Mouse (Mus musculus) kidney, postnatal 0 days (tissue): Measurements from ENCODE around the gene C130026I21Rik. TPM values are rescaled to one million over a fixed set of nuclear protein-coding genes. Genes with fewer than 3 reads are reported as not detected.
"Not testable (repeated sequence)": the region's sequence is repeated elsewhere in the genome, so short reads cannot be mapped to it uniquely, and the experiment has no call there.

Experiments
- ATAC-seq: fragments of 200-750 bp; cut with Nextera tagmentation; replicated peaks from 2 replicates; pipeline ENCODE4 v1.8.0; 2017; ENCODE audit warnings: low read depth, moderate number of reproducible peaks, moderate TSS enrichment, moderate library complexity; ENCODE audit not compliant: low FRiP score
- DNase-seq: peaks from one replicate; pipeline ENCODE4 v3.0.0-alpha.2; 2016; ENCODE audit warnings: low spot score
- H3K27ac ChIP-seq: fragments of 300-500 bp; sonication (generic); 2 replicates; pipeline ENCODE4 v1.5.1; 2014; ENCODE audit warnings: mild to moderate bottlenecking
- H3K27me3 ChIP-seq: fragments of 300-500 bp; sonication (generic); 2 replicates; pipeline ENCODE4 v1.6.1; 2014; ENCODE audit warnings: low read length, mixed read lengths; ENCODE audit not compliant: insufficient read depth
- H3K36me3 ChIP-seq: fragments of 300-500 bp; sonication (generic); 2 replicates; pipeline ENCODE4 v1.6.1; 2014; ENCODE audit warnings: low read length, mixed read lengths; ENCODE audit not compliant: insufficient read depth
- H3K4me1 ChIP-seq: fragments of 300-500 bp; sonication (generic); replicated peaks from 2 replicates; pipeline ENCODE4 v1.6.1; 2014; ENCODE audit warnings: antibody characterized with exemption, low read length, mixed read lengths; ENCODE audit not compliant: insufficient read depth
- H3K4me2 ChIP-seq: fragments of 300-500 bp; sonication (generic); 2 replicates; pipeline ENCODE4 v1.6.1; 2014; ENCODE audit warnings: mild to moderate bottlenecking, low read length, moderate library complexity, mixed read lengths
- H3K4me3 ChIP-seq: fragments of 300-500 bp; sonication (generic); replicated peaks from 2 replicates; pipeline ENCODE4 v1.5.1; 2014; ENCODE audit warnings: low read depth, low read length
- H3K9ac ChIP-seq: fragments of 300-500 bp; sonication (generic); 2 replicates; pipeline ENCODE4 v1.6.1; 2014; ENCODE audit warnings: low read depth, low read length
- H3K9me3 ChIP-seq: fragments of 300-500 bp; sonication (generic); replicated peaks from 2 replicates; pipeline ENCODE4 v1.6.1; 2016; ENCODE audit warnings: low read length, inconsistent platforms, mixed read lengths
- CTCF ChIP-seq: IDR thresholded peaks from 2 replicates; pipeline ENCODE4 v1.5.1; 2016; ENCODE audit warnings: antibody characterized with exemption, low read depth, mild to moderate bottlenecking, moderate library complexity
- WGBS: fragments of 180-500 bp; shearing (Covaris S2); extraction: QIAGEN DNeasy Blood & Tissue Kit; methylation state at CpG from one replicate; pipeline ENCODE4 v1.1.7; 2014; 5-methylcytosine and 5-hydroxymethylcytosine counted together
- polyA plus RNA-seq: library from polyadenylated mRNA; unstranded; fragments of >200 nt; fragmentation: Nextera tagmentation; extraction: Ambion mirVana; gene quantifications from 2 replicates; pipeline ENCODE4 v1.2.1, GENCODE M21; 2015

Gene C130026I21Rik
- polyA plus RNA-seq, 1 experiment from 2014 or later: 0.14 TPM

DNA sequence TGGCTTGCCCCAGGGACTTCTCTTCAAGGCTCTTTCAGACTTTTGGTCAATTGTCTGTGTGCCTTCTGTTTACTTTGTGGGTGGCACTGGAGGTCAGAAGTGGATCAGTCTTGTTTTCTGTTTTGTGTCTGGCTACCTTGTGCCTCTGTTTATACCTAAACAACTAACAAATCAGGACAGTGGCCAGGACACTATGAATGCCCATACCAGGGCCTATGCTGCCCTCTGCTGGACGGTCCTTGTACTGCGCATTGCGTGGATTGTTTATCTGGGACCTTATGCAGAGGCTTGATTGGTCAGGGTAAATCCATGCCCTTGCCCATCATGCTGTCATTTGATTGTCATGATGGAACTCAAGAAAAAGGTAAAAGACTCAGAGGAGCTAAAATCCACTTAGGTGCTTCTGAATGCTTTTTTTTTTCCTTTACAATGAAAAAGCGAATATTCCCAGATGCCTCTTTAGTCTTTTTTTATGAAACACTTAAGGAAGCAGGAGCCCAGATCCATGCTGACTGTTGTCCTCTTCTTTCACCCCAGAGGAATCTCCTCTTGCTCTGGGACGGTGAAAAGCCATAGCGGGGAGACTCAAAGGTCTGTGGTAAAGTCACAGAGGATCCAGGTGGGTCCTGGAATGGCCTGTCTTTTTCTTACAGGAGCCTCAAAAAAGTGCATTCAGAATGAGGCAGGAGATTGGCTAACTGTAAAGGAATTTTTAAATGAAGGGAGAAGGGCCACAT, 155.5 kb downstream of the C130026I21Rik start:
- peak; percentile 34; the same call in 1 of the 2 replicates for TF ChIP-seq CTCF
- H3K27me3 ChIP-seq, H3K27ac ChIP-seq, H3K36me3 ChIP-seq, H3K4me1 ChIP-seq, H3K9me3 ChIP-seq, H3K4me2 ChIP-seq, H3K9ac ChIP-seq, H3K4me3 ChIP-seq, DNase-seq, ATAC-seq: not testable (repeated sequence)
- 56% methylated on average over 6 of the region's 6 CpGs for WGBS

- not testable (repeated sequence) for DNase-seq, H3K27me3 ChIP-seq, H3K4me3 ChIP-seq, H3K9ac ChIP-seq, H3K9me3 ChIP-seq, H3K4me2 ChIP-seq, H3K36me3 ChIP-seq, H3K4me1 ChIP-seq, H3K27ac ChIP-seq
- 75% methylated on average over 3 of the region's 3 CpGs for WGBS
- ATAC-seq: peak; percentile 59
These were observed 156.3 kb downstream of the C130026I21Rik start for GRCm38 (mm10) chr1:85114078-85114477.

DNA sequence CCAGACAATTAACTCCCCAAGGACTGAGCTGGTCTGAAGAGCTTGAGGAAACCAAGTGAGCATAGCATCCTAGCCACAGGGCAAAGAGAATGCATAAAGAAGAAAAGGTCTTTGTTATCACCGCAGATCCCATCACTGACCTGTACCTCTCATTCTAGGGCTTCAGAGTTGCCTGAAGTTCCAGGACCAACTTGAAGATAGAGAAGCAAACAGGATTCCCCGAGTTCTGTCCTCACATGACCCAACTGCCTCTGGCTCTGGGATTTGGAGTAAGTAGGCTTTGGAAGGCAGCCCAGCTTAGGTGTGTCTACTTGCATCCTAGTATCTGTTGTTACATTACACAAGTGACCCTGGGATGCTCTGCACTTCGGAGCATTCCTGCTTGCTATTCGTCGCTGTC, 157.5 kb downstream of the C130026I21Rik start:
- DNase-seq, H3K9ac ChIP-seq, H3K27me3 ChIP-seq, H3K36me3 ChIP-seq, H3K9me3 ChIP-seq, H3K27ac ChIP-seq, ATAC-seq, H3K4me2 ChIP-seq, H3K4me3 ChIP-seq, H3K4me1 ChIP-seq: not testable (repeated sequence)
- 72% methylated on average over 2 of the region's 5 CpGs for WGBS

GRCm38 (mm10) chr1:85112266-85112665, 158.1 kb downstream of the C130026I21Rik start:
- not testable (repeated sequence) for ATAC-seq, DNase-seq
- WGBS: 85% methylated on average over 7 of the region's 7 CpGs

DNA sequence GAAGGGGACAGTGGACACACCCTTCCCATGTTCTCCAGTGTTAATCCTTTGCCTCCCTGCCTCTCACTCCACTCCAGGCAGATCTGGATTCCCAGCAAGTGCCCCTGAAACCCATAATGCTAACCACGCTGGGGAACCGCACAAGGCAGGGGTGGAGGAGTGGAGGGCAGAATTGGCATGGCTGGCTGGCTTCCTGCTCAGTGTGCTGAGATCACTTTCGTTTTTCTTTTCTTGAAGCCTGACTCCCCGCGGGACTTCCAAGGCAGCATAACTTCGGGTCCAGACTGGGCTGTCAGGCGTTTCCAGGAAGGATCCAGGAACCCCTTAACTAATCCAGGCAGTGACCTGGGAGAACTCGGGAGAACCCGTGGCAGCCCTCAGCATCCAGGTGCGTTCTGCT, 158.8 kb downstream of the C130026I21Rik start:
- not testable (repeated sequence) for H3K4me1 ChIP-seq
- WGBS: 59% methylated on average over 9 of the region's 10 CpGs

More at GRCm38 (mm10) chr1:85112266-85112665, 158.1 kb downstream of the C130026I21Rik start:
- not testable (repeated sequence) for H3K9ac ChIP-seq, H3K27me3 ChIP-seq, H3K9me3 ChIP-seq, H3K4me2 ChIP-seq, H3K36me3 ChIP-seq, H3K4me1 ChIP-seq, H3K27ac ChIP-seq, H3K4me3 ChIP-seq

DNA sequence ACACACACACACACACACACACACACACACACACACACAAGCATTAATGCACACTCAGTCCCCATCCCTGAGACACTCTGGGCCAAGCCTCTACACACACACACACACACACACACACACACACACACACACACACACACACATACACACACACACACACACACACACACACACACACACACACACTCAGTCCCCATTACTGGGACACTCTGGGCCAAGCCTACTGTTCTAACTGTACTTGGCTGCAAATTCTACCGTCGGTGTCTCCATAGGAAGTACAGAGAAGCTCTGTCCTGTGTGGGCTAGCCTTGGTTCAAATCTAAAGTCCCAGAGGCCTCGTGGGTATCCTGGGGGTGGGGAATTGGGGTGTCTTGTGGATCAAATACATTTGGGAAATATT, 159.5 kb downstream of the C130026I21Rik start:
- H3K27ac ChIP-seq, H3K9me3 ChIP-seq, H3K4me1 ChIP-seq, H3K9ac ChIP-seq, H3K36me3 ChIP-seq, H3K27me3 ChIP-seq, ATAC-seq, DNase-seq, H3K4me2 ChIP-seq, H3K4me3 ChIP-seq: not testable (repeated sequence)
- 86% methylated on average over 2 of the region's 3 CpGs for WGBS

More for the DNA sequence above, 158.8 kb downstream of the C130026I21Rik start:
- DNase-seq, H3K27ac ChIP-seq, H3K27me3 ChIP-seq, ATAC-seq, H3K4me3 ChIP-seq, H3K9ac ChIP-seq, H3K9me3 ChIP-seq, H3K4me2 ChIP-seq, H3K36me3 ChIP-seq: not testable (repeated sequence)

GRCm38 (mm10) chr1:85109753-85110152, 160.6 kb downstream of the C130026I21Rik start, which contains the start of gene A530032D15Rik:
A530032D15Rik (minus strand) TSS chr1:85109853.
- not testable (repeated sequence) for H3K9ac ChIP-seq, H3K4me1 ChIP-seq, H3K4me2 ChIP-seq, H3K36me3 ChIP-seq, ATAC-seq, H3K27ac ChIP-seq, H3K9me3 ChIP-seq, H3K4me3 ChIP-seq, H3K27me3 ChIP-seq, DNase-seq
- WGBS: no CpG with 5 or more reads among the region's 7 CpGs

GRCm38 (mm10) chr1:85106013-85106412, 164.4 kb downstream of the C130026I21Rik start:
- not testable (repeated sequence) for H3K4me1 ChIP-seq, ATAC-seq, H3K36me3 ChIP-seq

GRCm38 (mm10) chr1:85105336-85105735, 165.0 kb downstream of the C130026I21Rik start:
- not testable (repeated sequence) for H3K27ac ChIP-seq, H3K9ac ChIP-seq, H3K4me2 ChIP-seq, H3K4me3 ChIP-seq, H3K27me3 ChIP-seq, ATAC-seq, H3K36me3 ChIP-seq, H3K9me3 ChIP-seq, H3K4me1 ChIP-seq, DNase-seq
- 71% methylated on average over 4 of the region's 4 CpGs for WGBS

More at GRCm38 (mm10) chr1:85106013-85106412, 164.4 kb downstream of the C130026I21Rik start:
- not testable (repeated sequence) for H3K9ac ChIP-seq, DNase-seq, H3K4me2 ChIP-seq, H3K27ac ChIP-seq, H3K9me3 ChIP-seq, H3K27me3 ChIP-seq, H3K4me3 ChIP-seq
- WGBS: 73% methylated on average over 5 of the region's 6 CpGs
